Mouse (Mus musculus): ENCODE data around the gene Tnr. TPM values are rescaled to one million over a fixed set of nuclear protein-coding genes. Genes with fewer than 3 reads are reported as not detected.

Tnr gene
- polyA plus RNA-seq, 1 experiment from 2014 or later, result 0.14 TPM

DNA sequence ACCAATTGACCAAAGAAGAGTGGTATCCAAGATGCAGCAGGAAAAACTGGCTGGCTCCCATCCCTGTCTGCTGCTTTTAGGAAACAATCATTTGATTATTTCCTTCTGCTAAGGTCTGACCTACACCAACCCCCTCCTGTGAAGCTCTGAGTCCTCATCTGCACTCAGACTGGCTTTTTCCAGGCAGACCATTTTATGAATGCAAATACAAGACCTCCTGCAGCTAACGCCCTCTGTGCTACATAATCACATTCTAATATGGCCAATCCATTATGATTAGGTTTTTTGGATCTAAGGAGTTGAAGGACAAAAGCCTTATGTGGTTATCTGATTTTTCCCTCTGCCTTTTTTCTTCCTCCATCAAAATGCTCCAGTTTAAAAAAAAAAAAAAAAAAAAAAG lies 342.1 kb downstream of the Tnr start:
- Histone ChIP-seq H3K9ac (no peak overlapping the region), H3K27me3 (no peaks in the 10 kb centered on the region), H3K9me3 (no peaks in the 10 kb centered on the region), H3K4me1 (0 out of 2 replicates have a peak, but pooled peaks cover 4% of the 10 kb centered on the region), H3K4me2 (no peak overlapping the region), H3K27ac (no peak overlapping the region), H3K36me3 (no peaks in the 10 kb centered on the region), H3K4me3 (no peak overlapping the region)
- 59% methylated on average over 1 of the region's 1 CpGs for WGBS
- no peak for ATAC-seq (ENCODE audit: borderline replicate concordance, extremely low read depth, low FRiP score, low TSS enrichment)

- Histone ChIP-seq H3K4me1 (0 out of 2 replicates have a peak, but pooled peaks cover 7% of the 10 kb centered on the region), H3K27me3 (no peaks in the 10 kb centered on the region), H3K36me3 (no peaks in the 10 kb centered on the region), H3K27ac (peak overlapping the region; percentile 32; the same call in 1 of the 2 replicates), H3K9ac (no peak overlapping the region), H3K4me2 (no peak overlapping the region; the same call in 1 of the 2 replicates), H3K9me3 (no peaks in the 10 kb centered on the region), H3K4me3 (no peak overlapping the region)
- peak; percentile 65; the same call in 1 of the 2 replicates for ATAC-seq (ENCODE audit: borderline replicate concordance, extremely low read depth, low FRiP score, low TSS enrichment)
- 58% methylated on average over 6 of the region's 6 CpGs for WGBS
These were observed 346.3 kb downstream of the Tnr start for GRCm38 (mm10) chr1:159869619-159870441.

GRCm38 (mm10) chr1:159872866-159873265 lies 349.3 kb downstream of the Tnr start:
- no peaks in the 10 kb centered on the region for H3K27me3 ChIP-seq
- no peaks in the 10 kb centered on the region for H3K9me3 ChIP-seq
- ATAC-seq (ENCODE audit: borderline replicate concordance, extremely low read depth, low FRiP score, low TSS enrichment), result no peak
- no peak overlapping the region for H3K4me3 ChIP-seq
- no peak overlapping the region for H3K9ac ChIP-seq
- 0 out of 2 replicates have a peak, but pooled peaks cover 7% of the 10 kb centered on the region for H3K4me1 ChIP-seq
- H3K36me3 ChIP-seq, result no peaks in the 10 kb centered on the region
- no peak overlapping the region for H3K4me2 ChIP-seq
- H3K27ac ChIP-seq, result no peak overlapping the region
- WGBS, result 79% methylated on average over 3 of the region's 3 CpGs

DNA sequence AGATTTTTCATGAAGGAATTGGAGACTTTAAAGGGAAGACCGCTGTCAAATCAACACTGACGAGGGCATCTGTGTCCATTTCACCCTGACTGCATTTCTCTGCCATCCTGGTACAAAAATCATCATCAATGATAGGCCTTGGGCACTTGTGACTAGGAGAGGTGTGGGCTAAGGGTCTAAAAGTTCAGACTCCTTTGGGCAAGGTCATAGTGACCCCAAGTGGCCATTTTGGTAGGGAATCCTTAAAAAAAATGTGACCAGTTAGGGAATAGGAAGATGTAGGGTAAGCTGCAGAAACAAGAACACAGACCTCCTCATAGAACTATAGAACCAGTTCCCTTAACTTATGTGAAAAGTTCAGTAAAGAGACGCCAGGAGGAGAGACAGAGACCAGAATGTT lies 355.1 kb downstream of the Tnr start:
- ATAC-seq (ENCODE audit: borderline replicate concordance, extremely low read depth, low FRiP score, low TSS enrichment), result no peak
- Histone ChIP-seq H3K4me2 (no peak overlapping the region), H3K27me3 (no peaks in the 10 kb centered on the region), H3K27ac (no peak overlapping the region), H3K36me3 (no peaks in the 10 kb centered on the region), H3K9ac (no peak overlapping the region), H3K9me3 (no peaks in the 10 kb centered on the region), H3K4me3 (no peak overlapping the region), H3K4me1 (no peaks in the 10 kb centered on the region)
- WGBS, result 52% methylated on average over 3 of the region's 3 CpGs

- Histone ChIP-seq H3K9ac (no peak overlapping the region), H3K4me1 (no peaks in the 10 kb centered on the region), H3K27ac (no peak overlapping the region), H3K4me2 (no peak overlapping the region), H3K4me3 (no peak overlapping the region), H3K36me3 (no peaks in the 10 kb centered on the region), H3K27me3 (no peaks in the 10 kb centered on the region), H3K9me3 (no peaks in the 10 kb centered on the region)
- WGBS, result 76% methylated on average over 4 of the region's 4 CpGs
- ATAC-seq (ENCODE audit: borderline replicate concordance, extremely low read depth, low FRiP score, low TSS enrichment), result no peak
These were observed 356.3 kb downstream of the Tnr start for GRCm38 (mm10) chr1:159879866-159880265.

- H3K9me3 ChIP-seq, result no peaks in the 10 kb centered on the region
- WGBS, result 28% methylated on average over 3 of the region's 3 CpGs
- no peak for ATAC-seq (ENCODE audit: borderline replicate concordance, extremely low read depth, low FRiP score, low TSS enrichment)
These were observed 361.9 kb downstream of the Tnr start for GRCm38 (mm10) chr1:159885476-159885875.

GRCm38 (mm10) chr1:159888611-159889010 lies 365.0 kb downstream of the Tnr start:
- Histone ChIP-seq H3K27me3 (no peaks in the 10 kb centered on the region), H3K4me3 (no peak overlapping the region), H3K9me3 (no peaks in the 10 kb centered on the region), H3K4me2 (no peak overlapping the region), H3K27ac (no peak overlapping the region), H3K9ac (no peak overlapping the region), H3K4me1 (no peaks in the 10 kb centered on the region), H3K36me3 (no peaks in the 10 kb centered on the region)
- no peak for ATAC-seq (ENCODE audit: borderline replicate concordance, extremely low read depth, low FRiP score, low TSS enrichment)
- WGBS, result 90% methylated on average over 5 of the region's 5 CpGs

More at GRCm38 (mm10) chr1:159885476-159885875, 361.9 kb downstream of the Tnr start:
- Histone ChIP-seq H3K4me3 (no peak overlapping the region), H3K27ac (no peak overlapping the region), H3K4me2 (no peak overlapping the region), H3K4me1 (no peaks in the 10 kb centered on the region), H3K27me3 (no peaks in the 10 kb centered on the region), H3K36me3 (no peaks in the 10 kb centered on the region), H3K9ac (no peak overlapping the region)

GRCm38 (mm10) chr1:159889012-159889765 lies 365.6 kb downstream of the Tnr start:
- no peak for ATAC-seq (ENCODE audit: borderline replicate concordance, extremely low read depth, low FRiP score, low TSS enrichment)
- Histone ChIP-seq H3K4me3 (no peak overlapping the region), H3K36me3 (no peaks in the 10 kb centered on the region), H3K9me3 (no peaks in the 10 kb centered on the region), H3K27ac (no peak overlapping the region), H3K9ac (no peak overlapping the region), H3K4me2 (no peak overlapping the region), H3K27me3 (no peaks in the 10 kb centered on the region), H3K4me1 (no peaks in the 10 kb centered on the region)
- 75% methylated on average over 17 of the region's 17 CpGs for WGBS

- Histone ChIP-seq H3K27me3 (no peaks in the 10 kb centered on the region), H3K4me1 (no peaks in the 10 kb centered on the region), H3K36me3 (no peaks in the 10 kb centered on the region), H3K4me2 (no peak overlapping the region), H3K4me3 (no peak overlapping the region), H3K27ac (no peak overlapping the region), H3K9me3 (no peaks in the 10 kb centered on the region), H3K9ac (no peak overlapping the region)
- no peak for ATAC-seq (ENCODE audit: borderline replicate concordance, extremely low read depth, low FRiP score, low TSS enrichment)
- 68% methylated on average over 5 of the region's 5 CpGs for WGBS
These were observed 367.0 kb downstream of the Tnr start for GRCm38 (mm10) chr1:159890524-159890923.

GRCm38 (mm10) chr1:159895094-159895493 lies 371.5 kb downstream of the Tnr start:
- H3K4me2 ChIP-seq, result no peak overlapping the region
- no peaks in the 10 kb centered on the region for H3K4me1 ChIP-seq
- no peak for ATAC-seq (ENCODE audit: borderline replicate concordance, extremely low read depth, low FRiP score, low TSS enrichment)
- 58% methylated on average over 3 of the region's 3 CpGs for WGBS
- no peak overlapping the region for H3K9ac ChIP-seq
- no peaks in the 10 kb centered on the region for H3K36me3 ChIP-seq
- no peak overlapping the region for H3K27ac ChIP-seq
- no peaks in the 10 kb centered on the region for H3K27me3 ChIP-seq
- H3K4me3 ChIP-seq, result no peak overlapping the region
- no peaks in the 10 kb centered on the region for H3K9me3 ChIP-seq

DNA sequence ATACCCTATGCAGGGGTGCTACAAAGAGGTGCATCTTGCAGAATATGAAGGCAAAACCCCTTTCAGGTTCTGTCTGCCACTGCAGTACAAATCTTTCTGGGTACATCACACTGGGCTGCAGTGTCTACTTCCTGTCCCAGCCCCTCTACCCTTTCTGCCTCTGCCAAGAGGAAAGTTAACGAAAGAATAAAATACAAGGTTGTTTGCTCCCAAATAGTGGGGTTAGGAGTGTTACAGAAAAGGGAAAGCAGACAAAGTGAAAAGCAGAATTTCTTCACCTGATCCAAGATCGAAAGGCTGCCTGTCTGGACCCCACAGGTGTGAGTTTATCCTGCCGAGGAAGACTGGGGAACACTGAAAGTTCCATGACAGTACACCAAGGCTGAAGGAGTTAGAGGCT lies 376.4 kb downstream of the Tnr start:
- Histone ChIP-seq H3K4me3 (no peak overlapping the region), H3K36me3 (no peaks in the 10 kb centered on the region)

GRCm38 (mm10) chr1:159900639-159901038 lies 377.1 kb downstream of the Tnr start:
- Histone ChIP-seq H3K27ac (no peak overlapping the region), H3K4me1 (no peaks in the 10 kb centered on the region), H3K4me3 (no peak overlapping the region), H3K36me3 (no peaks in the 10 kb centered on the region), H3K9me3 (no peaks in the 10 kb centered on the region), H3K27me3 (no peaks in the 10 kb centered on the region), H3K9ac (no peak overlapping the region), H3K4me2 (no peak overlapping the region)
- WGBS, result 33% methylated on average over 3 of the region's 3 CpGs
- no peak for ATAC-seq (ENCODE audit: borderline replicate concordance, extremely low read depth, low FRiP score, low TSS enrichment)

More for the DNA sequence above, 376.4 kb downstream of the Tnr start:
- no peaks in the 10 kb centered on the region for H3K9me3 ChIP-seq
- H3K4me1 ChIP-seq, result no peaks in the 10 kb centered on the region
- ATAC-seq (ENCODE audit: borderline replicate concordance, extremely low read depth, low FRiP score, low TSS enrichment), result no peak
- H3K27me3 ChIP-seq, result no peaks in the 10 kb centered on the region
- 55% methylated on average over 3 of the region's 3 CpGs for WGBS
- H3K27ac ChIP-seq, result no peak overlapping the region
- H3K4me2 ChIP-seq, result no peak overlapping the region
- H3K9ac ChIP-seq, result no peak overlapping the region

All from lung, embryonic 15.5 days (tissue).